Mouse (Mus musculus) C2C12 (cell line): ENCODE results near the gene Syt2. TPM values are rescaled to one million over a fixed set of nuclear protein-coding genes. Genes with fewer than 3 reads are reported as not detected.

Source experiments
- H3K27me3 ChIP-seq: one replicate; pipeline ENCODE4 v1.6.1; 2011; ENCODE audit not compliant: control insufficient read depth, insufficient read depth, insufficient read length
- H3K36me3 ChIP-seq: one replicate; pipeline ENCODE4 v1.6.1; 2011; ENCODE audit not compliant: control insufficient read depth, insufficient read depth
- H3K4me3 ChIP-seq: one replicate; pipeline ENCODE4 v1.5.1; 2011; ENCODE audit warnings: mild to moderate bottlenecking, control low read depth; ENCODE audit not compliant: poor library complexity, insufficient read depth, severe bottlenecking
- H3K79me2 ChIP-seq: one replicate; pipeline ENCODE4 v1.6.1; 2011; ENCODE audit not compliant: control insufficient read depth, insufficient read depth
- H3K79me3 ChIP-seq: one replicate; pipeline ENCODE4 v1.6.1; 2011; ENCODE audit warnings: low read depth, control low read depth
- H3ac ChIP-seq: one replicate; pipeline ENCODE3; 2011; ENCODE audit warnings: low read depth; ENCODE audit not compliant: control insufficient read depth, insufficient read length
- CEBPB ChIP-seq: IDR thresholded peaks from one replicate; pipeline ENCODE4 v1.6.1; 2011; ENCODE audit warnings: low read depth, mild to moderate bottlenecking, control low read depth, moderate library complexity
- CTCF ChIP-seq: IDR thresholded peaks from one replicate; pipeline ENCODE4 v1.5.1; 2011; ENCODE audit not compliant: control insufficient read depth, insufficient read depth, insufficient read length
- FOSL1 ChIP-seq: IDR thresholded peaks from one replicate; pipeline ENCODE4 v1.8.0; 2011; ENCODE audit warnings: mild to moderate bottlenecking, low read length; ENCODE audit not compliant: poor library complexity, insufficient read depth, severe bottlenecking
- MAX ChIP-seq: IDR thresholded peaks from one replicate; pipeline ENCODE4 v1.6.1; 2011; ENCODE audit warnings: mild to moderate bottlenecking, control low read depth
- MYOD1 ChIP-seq: IDR thresholded peaks from one replicate; pipeline ENCODE4 v1.6.1; 2011; ENCODE audit warnings: low read depth; ENCODE audit not compliant: control insufficient read depth, insufficient read length
- MYOG ChIP-seq: IDR thresholded peaks from one replicate; pipeline ENCODE4 v1.6.1; 2011; ENCODE audit not compliant: control insufficient read depth, insufficient read length; ENCODE audit errors: extremely low read depth
- USF1 ChIP-seq: IDR thresholded peaks from one replicate; pipeline ENCODE4 v1.6.1; 2011; ENCODE audit warnings: low read depth, mild to moderate bottlenecking, control low read depth, moderate library complexity
- polyA plus RNA-seq: library from polyadenylated mRNA; unstranded; fragments of >200 nt; fragmentation: generic; extraction: Trizol; gene quantifications from one replicate; pipeline ENCODE4 v1.2.1, GENCODE M21; 2012; ENCODE audit warnings: missing spikeins

Gene Syt2
- polyA plus RNA-seq, 1 experiment: 0.15 TPM

GRCm38 (mm10) chr1:134770312-134770711 is 123.8 kb downstream of the Syt2 start:
- H3ac ChIP-seq: no peak overlapping the region
- no peaks in the 10 kb centered on the region for H3K36me3 ChIP-seq
- H3K27me3 ChIP-seq: no peaks in the 10 kb centered on the region
- H3K79me2 ChIP-seq: no peaks in the 10 kb centered on the region
- no peak for TF ChIP-seq CEBPB
- no peak for TF ChIP-seq MYOG
- no peak for TF ChIP-seq USF1
- TF ChIP-seq CTCF: no peak
- no peak for TF ChIP-seq MAX
- no peak for TF ChIP-seq MYOD1
- no peak for TF ChIP-seq FOSL1
- H3K79me3 ChIP-seq: no peaks in the 10 kb centered on the region
- H3K4me3 ChIP-seq: no peak overlapping the region

GRCm38 (mm10) chr1:134771353-134771752 is 124.9 kb downstream of the Syt2 start:
- H3ac ChIP-seq: no peak overlapping the region
- H3K4me3 ChIP-seq: no peak overlapping the region
- no peaks in the 10 kb centered on the region for H3K79me3 ChIP-seq
- no peaks in the 10 kb centered on the region for H3K27me3 ChIP-seq
- peaks cover 7% of the 10 kb centered on the region for H3K36me3 ChIP-seq
- no peaks in the 10 kb centered on the region for H3K79me2 ChIP-seq
- TF ChIP-seq FOSL1 (no peak), USF1 (no peak), CEBPB (no peak), MAX (no peak), MYOD1 (no peak), MYOG (no peak), CTCF (no peak)

- TF ChIP-seq MAX: no peak
- no peak for TF ChIP-seq MYOD1
- TF ChIP-seq CTCF: no peak
- no peak for TF ChIP-seq CEBPB
- no peak for TF ChIP-seq FOSL1
- no peak for TF ChIP-seq MYOG
- TF ChIP-seq USF1: no peak
- no peak overlapping the region for H3K4me3 ChIP-seq
Measured at GRCm38 (mm10) chr1:134771999-134772398, 125.5 kb downstream of the Syt2 start.

GRCm38 (mm10) chr1:134772821-134773220 is 126.3 kb downstream of the Syt2 start:
- Histone ChIP-seq H3K4me3 (no peak overlapping the region), H3ac (no peak overlapping the region), H3K36me3 (peaks cover 8% of the 10 kb centered on the region), H3K27me3 (no peaks in the 10 kb centered on the region), H3K79me2 (no peaks in the 10 kb centered on the region), H3K79me3 (no peaks in the 10 kb centered on the region)
- TF ChIP-seq MYOD1 (no peak), MAX (no peak), USF1 (no peak), FOSL1 (no peak), MYOG (no peak), CTCF (no peak), CEBPB (no peak)

More at GRCm38 (mm10) chr1:134771999-134772398, 125.5 kb downstream of the Syt2 start:
- Histone ChIP-seq H3K79me2 (no peaks in the 10 kb centered on the region), H3ac (no peak overlapping the region), H3K36me3 (peaks cover 8% of the 10 kb centered on the region), H3K79me3 (no peaks in the 10 kb centered on the region), H3K27me3 (no peaks in the 10 kb centered on the region)

- no peaks in the 10 kb centered on the region for H3K27me3 ChIP-seq
- peaks cover 8% of the 10 kb centered on the region for H3K36me3 ChIP-seq
- TF ChIP-seq MYOD1 (no peak), MAX (no peak), FOSL1 (no peak), MYOG (no peak), CEBPB (no peak), CTCF (no peak), USF1 (no peak)
- no peak overlapping the region for H3K4me3 ChIP-seq
- H3K79me2 ChIP-seq: no peaks in the 10 kb centered on the region
- H3ac ChIP-seq: no peak overlapping the region
- no peaks in the 10 kb centered on the region for H3K79me3 ChIP-seq
Measured at GRCm38 (mm10) chr1:134773256-134773655, 126.8 kb downstream of the Syt2 start.

GRCm38 (mm10) chr1:134774247-134774646 is 127.8 kb downstream of the Syt2 start:
- Histone ChIP-seq H3K27me3 (no peaks in the 10 kb centered on the region), H3K79me2 (no peaks in the 10 kb centered on the region), H3K79me3 (no peaks in the 10 kb centered on the region), H3K36me3 (peaks cover 8% of the 10 kb centered on the region), H3K4me3 (no peak overlapping the region), H3ac (no peak overlapping the region)
- TF ChIP-seq MYOG: no peak
- no peak for TF ChIP-seq MYOD1
- TF ChIP-seq MAX: no peak
- TF ChIP-seq CEBPB: no peak
- TF ChIP-seq USF1: no peak
- no peak for TF ChIP-seq CTCF
- no peak for TF ChIP-seq FOSL1
